Comparison of ENCODE assay signal across 30 mouse cellular contexts in the genomic region with DNA sequence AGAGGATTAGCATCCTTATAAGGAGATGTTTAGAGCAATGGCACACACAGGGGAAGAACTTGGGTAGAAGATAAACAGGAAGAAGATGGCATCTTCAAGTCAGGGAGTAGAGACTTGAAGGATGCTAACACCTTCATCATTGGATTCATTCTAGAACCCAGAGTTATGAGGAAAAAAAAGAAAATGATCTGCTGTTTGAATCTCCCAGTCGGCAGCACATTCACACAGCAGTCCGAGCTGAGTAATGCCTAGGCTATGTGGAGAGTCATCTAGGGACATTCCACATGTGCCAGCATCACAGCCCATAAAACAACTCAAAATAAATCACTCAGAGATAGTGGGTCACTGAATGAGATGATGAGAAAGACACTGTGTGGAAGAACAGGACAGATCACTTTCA. TPM values are rescaled to one million over a fixed set of nuclear protein-coding genes. Genes with fewer than 3 reads are reported as not detected.
"Had no signal": no experiment of that assay in that cellular context is flagged by ENCODE, and none has a peak within 500 bp of the region (broad histone marks: within the 10 kb centered on the region; RNA-seq: fewer than 3 reads in every experiment).

No protein-coding gene starts in this region.

- DNase-seq: gastrocnemius, adult 2 months; gastrocnemius, postnatal 10 days; gastrocnemius, postnatal 25 days; heart, adult 18-20 months; heart, postnatal 10 days; heart, postnatal 4 days; kidney, adult 11 months; kidney, adult 2 months; kidney, adult 9 months; kidney, postnatal 14 days; kidney, postnatal 36 days; left cerebral cortex, postnatal 4 days had no signal

- H3K4me3 ChIP-seq: gastrocnemius, adult 2 months; heart, embryonic 10.5 days; heart, embryonic 12.5 days; hindbrain, embryonic 10.5 days; hindbrain, embryonic 12.5 days; intestine, embryonic 15.5 days; kidney, embryonic 15.5 days; left cerebral cortex, adult 2 months; limb, embryonic 13.5 days; limb, embryonic 15.5 days; liver, embryonic 12.5 days had no signal

- H3K27me3 ChIP-seq: heart, embryonic 12.5 days; hindbrain, embryonic 12.5 days; intestine, embryonic 15.5 days; kidney, embryonic 15.5 days; limb, embryonic 13.5 days; limb, embryonic 15.5 days; liver, embryonic 12.5 days had no signal

- H3K9me3 ChIP-seq: heart, embryonic 10.5 days; heart, embryonic 12.5 days; hindbrain, embryonic 10.5 days; hindbrain, embryonic 12.5 days; intestine, embryonic 15.5 days; kidney, embryonic 15.5 days; limb, embryonic 13.5 days; limb, embryonic 15.5 days; liver, embryonic 12.5 days had no signal

- H3K9ac ChIP-seq: heart, embryonic 12.5 days; hindbrain, embryonic 12.5 days; hindbrain, embryonic 14.5 days; intestine, embryonic 15.5 days; kidney, embryonic 15.5 days; limb, embryonic 13.5 days; limb, embryonic 15.5 days; liver, embryonic 12.5 days; liver, embryonic 14.5 days had no signal

- ATAC-seq: hindbrain, embryonic 16.5 days; inflammation-experienced regulatory T-cells, adult 6 months; intestine, embryonic 15.5 days; liver, embryonic 12.5 days had no signal

- H3K4me1 ChIP-seq: hindbrain, embryonic 10.5 days; hindbrain, embryonic 12.5 days; limb, embryonic 13.5 days; limb, embryonic 15.5 days had no signal

- H3K27ac ChIP-seq: gastrocnemius, adult 2 months; heart, embryonic 10.5 days; hindbrain, embryonic 10.5 days; hindbrain, embryonic 12.5 days; hindbrain, embryonic 14.5 days; intestine, embryonic 15.5 days; kidney, embryonic 15.5 days; kidney, postnatal 0 days; left cerebral cortex, adult 2 months; limb, embryonic 13.5 days; limb, embryonic 15.5 days; liver, embryonic 12.5 days; liver, embryonic 14.5 days had no signal

- H3K36me3 ChIP-seq: heart, embryonic 10.5 days; heart, embryonic 12.5 days; hindbrain, embryonic 10.5 days; hindbrain, embryonic 12.5 days; intestine, embryonic 15.5 days; kidney, embryonic 15.5 days; limb, embryonic 13.5 days; limb, embryonic 15.5 days; liver, embryonic 12.5 days had no signal

- H3K4me2 ChIP-seq: heart, embryonic 12.5 days; hindbrain, embryonic 12.5 days; hindbrain, embryonic 14.5 days; intestine, embryonic 15.5 days; kidney, embryonic 15.5 days; limb, embryonic 13.5 days; limb, embryonic 15.5 days; liver, embryonic 12.5 days had no signal

RNA-seq across cellular contexts. Expression of a gene that starts 10.2 kb away (rescaled TPM):
- total RNA-seq: granulocyte monocyte progenitor cell, adult 5-6 weeks; heart, adult 18-20 months; heart, postnatal 25 days; layer of hippocampus, adult 18-20 months; left cerebral cortex, adult 2 months had no signal
